Mouse (Mus musculus): ENCODE measurements around the gene Gm6401.

Gene Gm6401

GRCm38 (mm10) chr14:41967827-41968226 lies at the start of gene Gm6401:
Gene Gm6401, minus strand, starts transcription at chr14:41967927.
- in situ Hi-C loops (cut with MboI, MseI): loop anchor here (10.0 to 25.0 kb wide), 3 partner anchors 206 to 1619 kb away; partner anchors contain the start of genes Gm17654 (in 1 of the 2), Gm47189 (in 1 of the 2) and Gm7929 (in 1 of the 2)

DNA sequence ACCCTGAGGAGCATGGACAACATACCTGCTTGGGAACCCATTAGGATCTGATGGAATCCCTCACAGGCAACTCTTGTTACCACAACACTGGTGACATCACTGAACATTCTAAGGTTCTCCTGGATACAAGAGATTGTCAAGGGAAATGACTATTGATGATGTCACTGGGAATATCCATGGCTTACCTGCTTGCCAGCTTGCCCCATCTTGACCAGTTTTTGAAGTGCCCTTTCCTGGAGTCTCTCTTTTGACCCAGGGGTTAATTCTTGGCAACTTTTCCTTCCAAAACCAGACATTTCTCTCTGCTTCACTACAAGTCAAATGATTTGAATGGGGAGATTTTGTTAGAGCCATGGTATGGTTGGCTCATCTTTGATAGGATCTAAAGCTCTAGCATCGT lies 15.5 kb upstream of the Gm6401 start, which contains the start of gene Gm3543:
Gene Gm3543 (minus strand): TSS at position 101 of the 400 bp plus-strand sequence.
- in situ Hi-C loops (cut with MboI, MseI): loop anchor here (5.0 to 10.0 kb wide), 2 partner anchors 1032 to 1364 kb away; partner anchors contain the start of genes 1700001F09Rik (in 1 of the 2) and Gm10376 (in 1 of the 2)

DNA sequence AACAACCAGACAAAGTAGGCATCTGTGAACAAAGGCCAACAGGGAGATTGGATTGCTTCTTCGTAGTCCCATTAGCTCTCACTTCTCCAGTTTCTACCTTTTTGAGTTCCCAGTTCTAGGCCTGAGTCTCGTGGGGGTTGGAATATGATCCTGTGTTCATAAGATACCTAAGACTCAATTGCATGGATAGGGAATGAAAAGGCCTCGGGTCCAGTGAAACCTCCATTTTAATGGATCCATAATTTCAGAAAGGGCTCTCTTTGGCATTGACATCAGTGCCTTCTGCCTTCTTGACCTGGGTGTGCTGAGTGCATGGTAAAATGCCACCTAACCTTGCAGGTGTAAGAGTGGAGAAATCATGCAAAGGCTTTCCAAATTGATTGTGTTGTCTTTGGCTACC lies 869 bp upstream of the Gm6401 start:
- in situ Hi-C loops (cut with MboI, MseI): loop anchor here (10.0 to 25.0 kb wide), 3 partner anchors 206 to 1619 kb away; partner anchors contain the start of genes Gm17654 (in 1 of the 2), Gm47189 (in 1 of the 2) and Gm7929 (in 1 of the 2)

- in situ Hi-C loops (cut with MboI, MseI): loop anchor here (5.0 to 25.0 kb wide), 4 partner anchors 128 to 1623 kb away; partner anchors contain the start of genes Gm17654 (in 1 of the 2), Gm47189 (in 1 of the 2) and Gm7929 (in 1 of the 2)
These were observed 3.6 kb downstream of the Gm6401 start for GRCm38 (mm10) chr14:41964095-41964494.

- in situ Hi-C loops (cut with MboI, MseI): loop anchor here in 1 of 2 experiments (25.0 kb wide), 1 partner anchor 1594 kb away; the partner anchor contains the start of gene Gm5799
These were observed 24.0 kb downstream of the Gm6401 start, which contains the start of gene 1700024B05Rik for GRCm38 (mm10) chr14:41943695-41944094. Gene 1700024B05Rik, plus strand, starts transcription at chr14:41943995.

GRCm38 (mm10) chr14:41924649-41925048 lies 43.1 kb downstream of the Gm6401 start, which contains the start of gene 1700049E17Rik1:
Gene 1700049E17Rik1, plus strand, starts transcription at chr14:41924949.
- in situ Hi-C loops (cut with MboI, MseI): loop anchor here (5.0 to 25.0 kb wide), 3 partner anchors 1258 to 1613 kb away; partner anchors contain the start of gene Gm5799 (in 1 of the 2)

Measured in T-helper 17 cell (primary cell).